In genomic region chr5:63968443-63969415, GRCm38 (mm10) we compare ENCODE assay signal across 8 mouse cellular contexts. TPM values are rescaled to one million over a fixed set of nuclear protein-coding genes. Genes with fewer than 3 reads are reported as not detected.
DNase-seq lines count a peak whose midpoint lies in the region; ATAC-seq lines count a peak whose summit lies in the region.

Rell1 (minus strand) TSS chr5:63968897.

- intact Hi-C loops in heart, postnatal 14 days (cut with DNase I), result loop anchor here (5.0 kb wide), 1 partner anchor 61 kb away; no protein-coding TSS in a partner anchor

- peak within 1 kb of the TSS; percentile 76 for H3K9ac ChIP-seq in forebrain, embryonic 14.5 days (ENCODE audit: low read length)
- peak within 1 kb of the TSS; percentile 70 for H3K9ac ChIP-seq in neural tube, embryonic 15.5 days (replicated peaks)

- 2% methylated on average over 69 of the region's 85 CpGs for WGBS in forebrain, embryonic 14.5 days
- WGBS in neural tube, embryonic 15.5 days, result under 1% methylated on average over 74 of the region's 85 CpGs

- DNase-seq in ES-CJ7 (ENCODE audit: low read depth, low spot score), result peak; percentile 96
- peak; percentile 98 for DNase-seq in cerebellum, adult 11 months
- DNase-seq in forebrain, embryonic 14.5 days (ENCODE audit: low spot score), result peak; percentile 93
- peak; percentile 100 for DNase-seq in heart, postnatal 14 days
- peak; percentile 96 for DNase-seq in layer of hippocampus, adult 11-12 months (ENCODE audit: low spot score)
- DNase-seq in lung, adult 18-20 months, result peak; percentile 97 to 98
- peak; percentile 95 for DNase-seq in testis, postnatal 14 days (ENCODE audit: low spot score)

- peak within 1 kb of the TSS; percentile 66 for H3K4me2 ChIP-seq in forebrain, embryonic 14.5 days (ENCODE audit: low read length)
- peak within 1 kb of the TSS; percentile 87 for H3K4me2 ChIP-seq in neural tube, embryonic 15.5 days

- no peaks in the 10 kb centered on the region for H3K9me3 ChIP-seq in forebrain, embryonic 14.5 days (replicated peaks; ENCODE audit: control insufficient read depth, low read length)
- H3K9me3 ChIP-seq in neural tube, embryonic 15.5 days (replicated peaks), result no peaks in the 10 kb centered on the region

- peak; percentile 95 for ATAC-seq in forebrain, embryonic 14.5 days
- peak; percentile 98 for ATAC-seq in neural tube, embryonic 15.5 days (ENCODE audit: low FRiP score)

- H3K27ac ChIP-seq in forebrain, embryonic 14.5 days (ENCODE audit: low read depth, low read length), result peak within 1 kb of the TSS; percentile 27; the same call in 1 of the 2 replicates
- H3K27ac ChIP-seq in neural tube, embryonic 15.5 days (replicated peaks), result peak within 1 kb of the TSS; percentile 37; the same call in 1 of the 2 replicates

- H3K4me3 ChIP-seq in forebrain, embryonic 14.5 days (ENCODE audit: low read depth, low read length), result peak within 1 kb of the TSS; percentile 69
- peak within 1 kb of the TSS; percentile 73 for H3K4me3 ChIP-seq in neural tube, embryonic 15.5 days (replicated peaks)

- H3K36me3 ChIP-seq in forebrain, embryonic 14.5 days (ENCODE audit: control insufficient read depth, insufficient read depth, low read length), result no peaks in the 10 kb centered on the region
- no peaks in the 10 kb centered on the region for H3K36me3 ChIP-seq in neural tube, embryonic 15.5 days

- H3K27me3 ChIP-seq in forebrain, embryonic 14.5 days (replicated peaks; ENCODE audit: control insufficient read depth, insufficient read depth, low read length), result no peaks in the 10 kb centered on the region
- no peaks in the 10 kb centered on the region for H3K27me3 ChIP-seq in neural tube, embryonic 15.5 days (replicated peaks)

- peaks cover 10% of the 10 kb centered on the region; the same call in 1 of the 2 replicates for H3K4me1 ChIP-seq in forebrain, embryonic 14.5 days (ENCODE audit: control insufficient read depth, insufficient read depth, low read length)
- peaks cover 17% of the 10 kb centered on the region for H3K4me1 ChIP-seq in neural tube, embryonic 15.5 days

RNA-seq across cellular contexts. Expression of gene Rell1, which starts in this region (rescaled TPM):
- polyA plus RNA-seq in forebrain, embryonic 14.5 days (2014; fragmentation: Nextera tagmentation; extraction: Ambion mirVana), result 9.3 and 10.2 TPM in 2 replicates
- 10 to 100 TPM; 14.0 to 15.1 TPM for total RNA-seq in heart, postnatal 14 days (2021)
- polyA plus RNA-seq in neural tube, embryonic 15.5 days (2015; fragmentation: Nextera tagmentation; extraction: Ambion mirVana), result 7.9 and 10.4 TPM in 2 replicates

Comparison
In these comparisons a context has a peak if more than half of its experiments do, and no peak if none do; other contexts are left out.
1. Peak in every context shown above with its lines: DNase-seq, ATAC-seq, H3K4me3 ChIP-seq and H3K27ac ChIP-seq.